Mouse (Mus musculus): ENCODE data around the gene Lima1. TPM values are rescaled to one million over a fixed set of nuclear protein-coding genes. Genes with fewer than 3 reads are reported as not detected.
A peak's percentile ranks its signal among the peaks of the same experiment; 100 is the strongest.
"Not testable (repeated sequence)": the region's sequence is repeated elsewhere in the genome, so short reads cannot be mapped to it uniquely, and the experiment has no call there.

Lima1 gene
- polyA plus RNA-seq, 1 experiment from 2014 or later: 13.5 TPM

GRCm38 (mm10) chr15:99896621-99897020, 21.4 kb upstream of the Lima1 start:
- Histone ChIP-seq H3K36me3 (no peaks in the 10 kb centered on the region), H3K9ac (no peak overlapping the region), H3K4me3 (no peak overlapping the region), H3K27ac (replicated peaks) (no peak overlapping the region), H3K4me2 (no peak overlapping the region), H3K4me1 (replicated peaks) (no peaks in the 10 kb centered on the region), H3K27me3 (no peaks in the 10 kb centered on the region), H3K9me3 (no peaks in the 10 kb centered on the region)
- no peak for ATAC-seq (ENCODE audit: low FRiP score, low read depth)

- H3K36me3 ChIP-seq: no peaks in the 10 kb centered on the region
- no peaks in the 10 kb centered on the region for H3K9me3 ChIP-seq
- WGBS: 76% methylated on average over 3 of the region's 3 CpGs
- H3K4me2 ChIP-seq: no peak overlapping the region
- no peak overlapping the region for H3K27ac ChIP-seq (replicated peaks)
- no peak overlapping the region for H3K9ac ChIP-seq
- no peaks in the 10 kb centered on the region for H3K27me3 ChIP-seq
- no peaks in the 10 kb centered on the region; the same call in 1 of the 2 replicates for H3K4me1 ChIP-seq (replicated peaks)
- no peak overlapping the region for H3K4me3 ChIP-seq
- ATAC-seq (ENCODE audit: low FRiP score, low read depth): no peak
Observed at GRCm38 (mm10) chr15:99891355-99891754, 16.1 kb upstream of the Lima1 start.

- Histone ChIP-seq H3K4me1 (replicated peaks) (no peaks in the 10 kb centered on the region; the same call in 1 of the 2 replicates), H3K9me3 (no peaks in the 10 kb centered on the region), H3K27ac (replicated peaks) (no peak overlapping the region), H3K27me3 (no peaks in the 10 kb centered on the region), H3K9ac (no peak overlapping the region), H3K4me2 (no peak overlapping the region), H3K4me3 (no peak overlapping the region), H3K36me3 (no peaks in the 10 kb centered on the region)
- WGBS: 56% methylated on average over 19 of the region's 19 CpGs
- ATAC-seq (ENCODE audit: low FRiP score, low read depth): no peak
Observed at GRCm38 (mm10) chr15:99890412-99891236, 15.4 kb upstream of the Lima1 start.

GRCm38 (mm10) chr15:99889275-99889874, 14.1 kb upstream of the Lima1 start:
- no peak overlapping the region for H3K4me2 ChIP-seq
- H3K9me3 ChIP-seq: no peaks in the 10 kb centered on the region
- H3K4me3 ChIP-seq: no peak overlapping the region
- no peaks in the 10 kb centered on the region for H3K27me3 ChIP-seq
- no peaks in the 10 kb centered on the region; the same call in 1 of the 2 replicates for H3K4me1 ChIP-seq (replicated peaks)
- 44% methylated on average over 8 of the region's 8 CpGs for WGBS
- no peak overlapping the region for H3K9ac ChIP-seq
- no peak for ATAC-seq (ENCODE audit: low FRiP score, low read depth)
- H3K36me3 ChIP-seq: no peaks in the 10 kb centered on the region
- H3K27ac ChIP-seq (replicated peaks): no peak overlapping the region

GRCm38 (mm10) chr15:99887130-99887529, 11.9 kb upstream of the Lima1 start:
- ATAC-seq (ENCODE audit: low FRiP score, low read depth): not testable (repeated sequence)
- 98% methylated on average over 2 of the region's 2 CpGs for WGBS

GRCm38 (mm10) chr15:99884038-99884437, 8.8 kb upstream of the Lima1 start:
- no peak for ATAC-seq (ENCODE audit: low FRiP score, low read depth)
- Histone ChIP-seq H3K27me3 (no peaks in the 10 kb centered on the region), H3K9ac (no peak overlapping the region), H3K4me3 (no peak overlapping the region), H3K4me2 (no peak overlapping the region), H3K9me3 (no peaks in the 10 kb centered on the region), H3K4me1 (replicated peaks) (no peaks in the 10 kb centered on the region), H3K27ac (replicated peaks) (no peak overlapping the region), H3K36me3 (no peaks in the 10 kb centered on the region)
- WGBS: 95% methylated on average over 12 of the region's 12 CpGs

More at GRCm38 (mm10) chr15:99887130-99887529, 11.9 kb upstream of the Lima1 start:
- H3K4me2 ChIP-seq; H3K9me3 ChIP-seq; H3K4me3 ChIP-seq; H3K27ac ChIP-seq (replicated peaks); H3K36me3 ChIP-seq; H3K9ac ChIP-seq; H3K4me1 ChIP-seq (replicated peaks); H3K27me3 ChIP-seq: not testable (repeated sequence)

- H3K36me3 ChIP-seq: no peaks in the 10 kb centered on the region
- H3K27me3 ChIP-seq: no peaks in the 10 kb centered on the region
- H3K27ac ChIP-seq (replicated peaks): no peak overlapping the region
- ATAC-seq (ENCODE audit: low FRiP score, low read depth): no peak
- H3K9ac ChIP-seq: no peak overlapping the region
- H3K4me1 ChIP-seq (replicated peaks): peaks cover 18% of the 10 kb centered on the region
- 88% methylated on average over 5 of the region's 5 CpGs for WGBS
- H3K9me3 ChIP-seq: no peaks in the 10 kb centered on the region
- no peak overlapping the region for H3K4me2 ChIP-seq
- no peak overlapping the region for H3K4me3 ChIP-seq
Observed at GRCm38 (mm10) chr15:99878541-99878940, 3.3 kb upstream of the Lima1 start.

GRCm38 (mm10) chr15:99874612-99875333, 483 bp downstream of the Lima1 start:
- peak overlapping the region; percentile 70 for H3K4me2 ChIP-seq
- WGBS: 5% methylated on average over 29 of the region's 30 CpGs
- H3K27me3 ChIP-seq: no peaks in the 10 kb centered on the region
- H3K36me3 ChIP-seq: no peaks in the 10 kb centered on the region
- no peaks in the 10 kb centered on the region for H3K9me3 ChIP-seq
- ATAC-seq (ENCODE audit: low FRiP score, low read depth): no peak; the same call in 1 of the 2 replicates
- H3K9ac ChIP-seq: peak overlapping the region; percentile 65
- H3K4me3 ChIP-seq: peak overlapping the region; percentile 74
- peak overlapping the region; percentile 59; the same call in 1 of the 2 replicates for H3K27ac ChIP-seq (replicated peaks)
- peaks cover 18% of the 10 kb centered on the region for H3K4me1 ChIP-seq (replicated peaks)

GRCm38 (mm10) chr15:99872543-99872942, 2.7 kb downstream of the Lima1 start:
- Histone ChIP-seq H3K4me2 (no peak overlapping the region), H3K9ac (no peak overlapping the region), H3K27me3 (no peaks in the 10 kb centered on the region), H3K27ac (replicated peaks) (no peak overlapping the region), H3K4me3 (no peak overlapping the region), H3K36me3 (no peaks in the 10 kb centered on the region), H3K4me1 (replicated peaks) (peaks cover 18% of the 10 kb centered on the region), H3K9me3 (no peaks in the 10 kb centered on the region)
- 68% methylated on average over 3 of the region's 3 CpGs for WGBS
- ATAC-seq (ENCODE audit: low FRiP score, low read depth): no peak

- 66% methylated on average over 4 of the region's 4 CpGs for WGBS
Observed at GRCm38 (mm10) chr15:99867654-99868053, 7.6 kb downstream of the Lima1 start.

GRCm38 (mm10) chr15:99866450-99867221, 8.6 kb downstream of the Lima1 start:
- H3K27ac ChIP-seq (replicated peaks): no peak overlapping the region
- H3K4me1 ChIP-seq (replicated peaks): peaks cover 6% of the 10 kb centered on the region; the same call in 1 of the 2 replicates
- no peak overlapping the region for H3K9ac ChIP-seq
- H3K9me3 ChIP-seq: no peaks in the 10 kb centered on the region
- no peak for ATAC-seq (ENCODE audit: low FRiP score, low read depth)
- no peak overlapping the region for H3K4me2 ChIP-seq
- WGBS: 80% methylated on average over 15 of the region's 15 CpGs
- H3K27me3 ChIP-seq: no peaks in the 10 kb centered on the region
- H3K4me3 ChIP-seq: no peak overlapping the region
- no peaks in the 10 kb centered on the region for H3K36me3 ChIP-seq

More at GRCm38 (mm10) chr15:99867654-99868053, 7.6 kb downstream of the Lima1 start:
- H3K4me3 ChIP-seq: no peak overlapping the region
- H3K4me2 ChIP-seq: no peak overlapping the region
- no peak for ATAC-seq (ENCODE audit: low FRiP score, low read depth)
- no peaks in the 10 kb centered on the region for H3K27me3 ChIP-seq
- no peaks in the 10 kb centered on the region for H3K36me3 ChIP-seq
- no peak overlapping the region for H3K27ac ChIP-seq (replicated peaks)
- no peak overlapping the region for H3K9ac ChIP-seq
- H3K4me1 ChIP-seq (replicated peaks): peaks cover under 1% of the 10 kb centered on the region; the same call in 1 of the 2 replicates
- H3K9me3 ChIP-seq: no peaks in the 10 kb centered on the region
